Mouse (Mus musculus) olfactory bulb, adult 2 months (tissue): ENCODE data around the gene 2310033P09Rik. TPM values are rescaled to one million over a fixed set of nuclear protein-coding genes. Genes with fewer than 3 reads are reported as not detected.

Experiments
- H3K27ac ChIP-seq: fragments of 200-500 bp; 2 replicates; pipeline ENCODE4 v1.5.1; 2012; ENCODE audit warnings: low read depth, low read length; ENCODE audit not compliant: insufficient read depth
- H3K4me1 ChIP-seq: fragments of 200-500 bp; 2 replicates; pipeline ENCODE4 v1.6.1; 2012; ENCODE audit warnings: low read length; ENCODE audit not compliant: control insufficient read depth, insufficient read depth
- H3K4me3 ChIP-seq: fragments of 200-500 bp; 2 replicates; pipeline ENCODE4 v1.5.1; 2012; ENCODE audit warnings: mild to moderate bottlenecking, low read depth, low read length, moderate library complexity; ENCODE audit not compliant: insufficient read depth
- CTCF ChIP-seq: fragments of 200-500 bp; IDR thresholded peaks from 2 replicates; pipeline ENCODE4 v1.5.1; 2012; ENCODE audit warnings: low read depth, mild to moderate bottlenecking, low read length, moderate library complexity; ENCODE audit not compliant: insufficient read depth
- POLR2A ChIP-seq: fragments of 200-500 bp; IDR thresholded peaks from 2 replicates; pipeline ENCODE4 v1.6.1; 2012; ENCODE audit warnings: mild to moderate bottlenecking, low read depth, low read length, moderate library complexity; ENCODE audit not compliant: insufficient read depth
- WGBS: fragments of 180-500 bp; shearing (Covaris S2); methylation state at CpG from one replicate; pipeline ENCODE4 v1.1.7; 2018; 5-methylcytosine and 5-hydroxymethylcytosine counted together
- polyA plus RNA-seq: library from polyadenylated mRNA; stranded (reverse); fragments of >200 nt; gene quantifications from 2 replicates; pipeline ENCODE4 v1.2.4, GENCODE M21; 2012; ENCODE audit warnings: low replicate concordance; ENCODE audit not compliant: missing spikeins, insufficient read depth, insufficient read length

The 2310033P09Rik gene
- polyA plus RNA-seq, 1 experiment: not detected

GRCm38 (mm10) chr11:59212892-59213494 lies 4.9 kb downstream of the 2310033P09Rik start:
- 76% methylated on average over 12 of the region's 12 CpGs for WGBS
- Histone ChIP-seq H3K4me3 (no peak overlapping the region), H3K27ac (no peak overlapping the region), H3K4me1 (peaks cover 7% of the 10 kb centered on the region)
- no peak for TF ChIP-seq POLR2A
- TF ChIP-seq CTCF: no peak

- TF ChIP-seq CTCF: no peak
- no peak for TF ChIP-seq POLR2A
- Histone ChIP-seq H3K4me1 (peaks cover 4% of the 10 kb centered on the region; the same call in 1 of the 2 replicates), H3K4me3 (no peak overlapping the region), H3K27ac (no peak overlapping the region)
- WGBS: 15% methylated on average over 3 of the region's 3 CpGs
Measured at GRCm38 (mm10) chr11:59216955-59217354, 8.8 kb downstream of the 2310033P09Rik start.

- H3K27ac ChIP-seq: no peak overlapping the region
- TF ChIP-seq CTCF (no peak), POLR2A (no peak)
- no peak overlapping the region for H3K4me3 ChIP-seq
- 75% methylated on average over 4 of the region's 4 CpGs for WGBS
- H3K4me1 ChIP-seq: peaks cover 6% of the 10 kb centered on the region; the same call in 1 of the 2 replicates
Measured at GRCm38 (mm10) chr11:59218389-59218998, 10.4 kb downstream of the 2310033P09Rik start.

- Histone ChIP-seq H3K27ac (no peak overlapping the region), H3K4me3 (no peak overlapping the region), H3K4me1 (peaks cover 6% of the 10 kb centered on the region; the same call in 1 of the 2 replicates)
- no peak for TF ChIP-seq POLR2A
- TF ChIP-seq CTCF: no peak
Measured at GRCm38 (mm10) chr11:59219064-59219463, 10.9 kb downstream of the 2310033P09Rik start.

DNA sequence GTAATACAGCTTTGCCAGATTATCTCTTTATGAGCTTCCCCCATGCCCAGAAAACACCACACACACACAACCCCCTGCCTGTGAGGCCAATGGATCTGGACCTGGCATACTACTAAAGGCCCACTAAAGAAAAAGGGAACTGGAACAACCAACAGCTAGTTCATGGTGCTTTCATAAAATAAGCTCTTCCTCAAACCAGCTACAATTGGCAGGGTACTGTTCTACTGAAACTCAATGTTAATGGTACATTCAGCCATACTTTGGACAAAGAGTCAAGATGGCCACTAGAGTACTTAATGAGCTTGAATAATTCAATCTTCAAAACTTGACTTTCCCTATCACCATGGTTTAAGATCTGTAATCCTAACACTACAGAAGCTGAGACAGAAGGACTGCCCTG lies 13.5 kb downstream of the 2310033P09Rik start:
- H3K4me1 ChIP-seq: peaks cover 10% of the 10 kb centered on the region
- no peak overlapping the region for H3K4me3 ChIP-seq
- no peak overlapping the region for H3K27ac ChIP-seq
- no peak for TF ChIP-seq CTCF
- no peak for TF ChIP-seq POLR2A

DNA sequence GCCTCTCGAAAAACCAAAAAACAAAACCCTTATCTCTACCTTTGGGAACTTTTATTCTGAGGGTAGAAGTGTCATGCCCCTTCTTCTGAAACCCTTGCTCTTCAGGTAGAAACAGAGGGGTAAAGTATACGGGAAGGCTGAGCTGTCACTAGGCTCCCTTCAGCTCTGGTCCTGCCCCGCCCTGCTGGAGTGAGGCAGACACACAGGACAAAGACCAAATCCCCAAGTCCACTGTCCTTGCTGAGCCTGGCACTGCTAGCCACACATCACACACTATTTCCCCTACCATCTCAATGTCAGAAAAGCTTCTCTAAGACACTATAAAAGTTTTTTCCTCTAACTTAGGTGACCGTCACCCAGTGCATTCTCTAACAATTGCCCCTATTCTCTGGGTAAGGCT lies 14.2 kb downstream of the 2310033P09Rik start:
- no peak overlapping the region for H3K4me3 ChIP-seq
- WGBS: 86% methylated on average over 4 of the region's 4 CpGs
- no peak overlapping the region for H3K27ac ChIP-seq
- TF ChIP-seq CTCF (no peak), POLR2A (no peak)
- peaks cover 10% of the 10 kb centered on the region for H3K4me1 ChIP-seq

DNA sequence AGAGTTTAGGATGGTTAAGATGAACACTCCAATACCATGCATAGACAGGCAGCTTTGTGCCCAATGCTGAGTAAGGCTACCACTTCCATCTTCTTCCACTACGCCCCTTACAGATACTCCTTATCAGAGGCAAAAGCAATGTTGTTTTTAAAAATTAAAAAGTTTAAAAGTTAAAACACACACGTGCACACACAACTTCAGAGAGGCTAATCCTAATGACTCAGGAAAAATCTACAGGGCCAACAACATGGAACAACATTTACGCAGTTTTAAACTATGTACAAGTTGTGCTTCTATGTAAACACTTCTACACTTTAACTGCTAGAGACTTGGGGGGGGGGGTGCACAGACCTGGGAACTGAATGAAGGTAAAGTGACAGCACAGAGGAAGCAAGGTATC lies 15.9 kb downstream of the 2310033P09Rik start:
- TF ChIP-seq CTCF (no peak), POLR2A (no peak)
- Histone ChIP-seq H3K4me3 (no peak overlapping the region), H3K4me1 (peaks cover 14% of the 10 kb centered on the region), H3K27ac (no peak overlapping the region)
- 80% methylated on average over 3 of the region's 3 CpGs for WGBS

DNA sequence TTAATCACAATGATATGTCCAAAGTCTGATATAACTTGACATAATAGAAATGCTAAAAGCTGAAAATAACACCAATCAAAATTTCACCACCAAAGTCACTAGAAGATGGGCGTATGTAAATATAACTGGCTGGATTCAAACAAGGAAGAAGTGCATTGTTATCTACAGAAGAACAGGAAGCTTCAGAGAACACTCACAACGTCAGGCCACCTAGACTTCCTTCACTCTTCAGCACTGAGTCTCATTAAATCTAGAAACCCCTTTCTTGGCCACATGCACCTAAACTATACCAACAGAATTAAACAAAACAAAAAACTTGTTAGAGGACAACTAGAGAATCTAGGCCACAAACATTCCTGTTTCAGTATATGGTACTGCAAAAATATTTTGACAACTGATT lies 16.3 kb downstream of the 2310033P09Rik start:
- TF ChIP-seq CTCF: no peak
- no peak for TF ChIP-seq POLR2A
- 51% methylated on average over 2 of the region's 2 CpGs for WGBS
- Histone ChIP-seq H3K4me1 (peaks cover 15% of the 10 kb centered on the region), H3K4me3 (no peak overlapping the region), H3K27ac (no peak overlapping the region)

DNA sequence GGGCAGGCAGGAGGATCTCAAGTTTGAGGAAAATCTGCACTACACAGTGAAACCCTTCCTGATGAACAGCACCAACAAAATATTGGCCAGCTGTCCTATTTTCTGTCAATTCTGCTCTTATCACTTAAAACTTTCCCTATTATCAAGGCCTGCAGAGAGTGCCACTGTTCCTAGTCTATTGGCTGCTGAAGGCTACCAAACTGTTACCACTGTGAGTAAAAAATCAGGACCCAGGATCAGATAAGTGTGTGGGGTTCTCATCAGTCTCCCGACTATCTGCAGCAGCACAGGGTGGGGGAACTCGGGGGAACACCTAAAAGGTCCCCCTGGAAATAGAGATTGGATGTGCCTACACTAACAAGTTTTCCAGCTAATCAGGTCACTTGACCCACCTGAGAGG lies 17.0 kb downstream of the 2310033P09Rik start:
- TF ChIP-seq POLR2A: no peak
- TF ChIP-seq CTCF: no peak
- Histone ChIP-seq H3K27ac (no peak overlapping the region), H3K4me3 (no peak overlapping the region), H3K4me1 (peaks cover 15% of the 10 kb centered on the region)
- 65% methylated on average over 2 of the region's 2 CpGs for WGBS
